15 mouse cellular contexts compared by ENCODE assay signal in the genomic region with DNA sequence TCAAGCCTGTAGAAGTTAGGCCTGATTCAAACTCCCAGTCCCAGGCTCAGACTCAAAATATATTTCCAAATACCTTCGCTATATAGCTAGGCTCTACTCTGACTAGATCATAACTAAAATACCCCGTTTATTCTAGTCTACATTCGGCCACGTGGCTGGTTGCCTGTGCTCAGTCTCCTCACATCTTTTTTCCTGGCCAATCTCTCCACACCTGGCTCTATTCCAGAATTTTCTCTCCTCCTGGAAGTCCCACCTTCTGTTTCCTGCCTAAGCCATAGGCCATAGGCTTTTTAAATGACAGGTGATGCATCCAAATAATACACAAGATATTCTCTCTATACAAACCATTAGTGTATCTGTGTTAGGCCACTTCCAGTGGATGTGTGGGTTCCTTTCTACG.
DNase-seq lines count a peak whose midpoint lies in the region; TF ChIP-seq lines count a peak whose summit lies in the region.
"Had no signal": no experiment of that assay in that cellular context is flagged by ENCODE, and none has a peak within 500 bp of the region (broad histone marks: within the 10 kb centered on the region; RNA-seq: fewer than 3 reads in every experiment).

No protein-coding gene starts in this region.

- TF ChIP-seq CTCF in brain, embryonic 14.5 days (IDR thresholded peaks at IDR 0.05; ENCODE audit: borderline replicate concordance, extremely low read depth, insufficient read depth, insufficient read length): no peak

- DNase-seq in cerebellum, postnatal 10 days: peak; percentile 65 to 69
- DNase-seq in cerebellum, adult 18-20 months: no peak
- peak; percentile 63 for DNase-seq in heart, adult 11 months
- no peak for DNase-seq in heart, adult 9 months (ENCODE audit: low spot score in 2 of 2)
- peak; percentile 21 for DNase-seq in left cerebral cortex, postnatal 4 days
- no peak for DNase-seq in left cerebral cortex, adult 11 months (ENCODE audit: low spot score)
- DNase-seq in brain, embryonic 14.5 days (ENCODE audit: low read depth): peak; percentile 38
- DNase-seq: adrenal gland, adult 8-10 months; adrenal gland, postnatal 14 days; adrenal gland, postnatal 36 days; B cell, adult 2 months; cerebellum, adult 11 months; cerebellum, adult 2 months; cerebellum, adult 9-10 months; cerebellum, postnatal 25 days had no signal

- intact Hi-C loops in left cerebral cortex, postnatal 4 days (cut with DNase I): no loop called here

- TF ChIP-seq POLR2A in brain, embryonic 14.5 days (IDR thresholded peaks at IDR 0.05; ENCODE audit: borderline replicate concordance, extremely low read depth, insufficient read depth, insufficient read length, poor library complexity, severe bottlenecking): no peak

Comparison
In these comparisons a context has a peak if more than half of its experiments do, and no peak if none do; other contexts are left out.
1. DNase-seq: peak in cerebellum, postnatal 10 days (2 of 2), heart, adult 11 months (single experiment), left cerebral cortex, postnatal 4 days (single experiment) and brain, embryonic 14.5 days (single experiment); none in cerebellum, adult 18-20 months (0 of 2), heart, adult 9 months (0 of 2) and left cerebral cortex, adult 11 months (single experiment).